Mouse (Mus musculus): ENCODE measurements around the gene Gpr183. TPM values are rescaled to one million over a fixed set of nuclear protein-coding genes. Genes with fewer than 3 reads are reported as not detected.

The Gpr183 gene
- polyA plus RNA-seq, 1 experiment from 2014 or later = 3.0 TPM

- H3K4me1 ChIP-seq (replicated peaks) = no peaks in the 10 kb centered on the region
- H3K9me3 ChIP-seq = no peaks in the 10 kb centered on the region
- no peak overlapping the region for H3K4me3 ChIP-seq (replicated peaks)
- H3K27me3 ChIP-seq = no peaks in the 10 kb centered on the region
- H3K4me2 ChIP-seq = no peak overlapping the region
- no peak overlapping the region for H3K9ac ChIP-seq (replicated peaks)
- 87% methylated on average over 12 of the region's 12 CpGs for WGBS
- ATAC-seq (ENCODE audit: insufficient number of reproducible peaks, insufficient read depth, low FRiP score, low TSS enrichment, low read depth) = no peak
- H3K27ac ChIP-seq = no peak overlapping the region
- peaks cover 8% of the 10 kb centered on the region for H3K36me3 ChIP-seq
Observed at GRCm38 (mm10) chr14:121929243-121929951, 35.6 kb downstream of the Gpr183 start.

- no peak overlapping the region for H3K4me2 ChIP-seq
- ATAC-seq (ENCODE audit: insufficient number of reproducible peaks, insufficient read depth, low FRiP score, low TSS enrichment, low read depth) = no peak
- no peaks in the 10 kb centered on the region for H3K27me3 ChIP-seq
- peaks cover 2% of the 10 kb centered on the region; the same call in 1 of the 2 replicates for H3K4me1 ChIP-seq (replicated peaks)
- no peaks in the 10 kb centered on the region for H3K9me3 ChIP-seq
- H3K27ac ChIP-seq = no peak overlapping the region
- no peak overlapping the region for H3K4me3 ChIP-seq (replicated peaks)
- no peaks in the 10 kb centered on the region for H3K36me3 ChIP-seq
- WGBS = 73% methylated on average over 8 of the region's 8 CpGs
- no peak overlapping the region for H3K9ac ChIP-seq (replicated peaks)
Observed at GRCm38 (mm10) chr14:121928375-121929137, 36.4 kb downstream of the Gpr183 start.

- no peaks in the 10 kb centered on the region for H3K36me3 ChIP-seq
- 95% methylated on average over 8 of the region's 8 CpGs for WGBS
- no peak overlapping the region for H3K9ac ChIP-seq (replicated peaks)
- H3K9me3 ChIP-seq = no peaks in the 10 kb centered on the region
- ATAC-seq (ENCODE audit: insufficient number of reproducible peaks, insufficient read depth, low FRiP score, low TSS enrichment, low read depth) = no peak
- peaks cover 5% of the 10 kb centered on the region; the same call in 1 of the 2 replicates for H3K4me1 ChIP-seq (replicated peaks)
- H3K27me3 ChIP-seq = no peaks in the 10 kb centered on the region
- H3K4me3 ChIP-seq (replicated peaks) = no peak overlapping the region
- H3K27ac ChIP-seq = no peak overlapping the region
- no peak overlapping the region for H3K4me2 ChIP-seq
Observed at GRCm38 (mm10) chr14:121927451-121927850, 37.5 kb downstream of the Gpr183 start.

DNA sequence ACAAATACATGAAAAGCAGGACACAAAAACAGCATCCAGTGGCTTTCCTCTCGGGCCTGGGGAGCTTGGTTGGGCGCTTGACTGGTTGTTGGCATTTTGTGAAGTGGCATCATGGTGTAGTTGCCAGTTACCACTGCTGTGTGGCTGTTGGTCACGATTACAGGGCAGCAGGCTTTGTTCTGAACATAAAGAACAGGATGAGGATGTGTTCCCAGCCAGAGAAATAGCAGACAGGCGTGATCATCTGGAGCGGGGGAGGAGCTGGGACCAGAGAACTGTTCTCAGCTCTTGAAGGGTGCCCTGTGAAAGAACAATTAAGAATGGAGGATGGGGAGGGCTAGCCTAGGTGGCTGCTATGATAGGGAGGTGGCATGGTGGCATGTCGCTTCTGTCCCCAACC is 38.1 kb downstream of the Gpr183 start:
- no peak overlapping the region for H3K4me2 ChIP-seq
- no peak for ATAC-seq (ENCODE audit: insufficient number of reproducible peaks, insufficient read depth, low FRiP score, low TSS enrichment, low read depth)
- WGBS = 85% methylated on average over 6 of the region's 6 CpGs

GRCm38 (mm10) chr14:121924876-121925275 is 40.1 kb downstream of the Gpr183 start:
- ATAC-seq (ENCODE audit: insufficient number of reproducible peaks, insufficient read depth, low FRiP score, low TSS enrichment, low read depth) = no peak
- Histone ChIP-seq H3K4me2 (no peak overlapping the region), H3K27ac (no peak overlapping the region), H3K4me3 (replicated peaks) (no peak overlapping the region), H3K9me3 (no peaks in the 10 kb centered on the region), H3K27me3 (no peaks in the 10 kb centered on the region), H3K36me3 (no peaks in the 10 kb centered on the region), H3K4me1 (replicated peaks) (peaks cover 10% of the 10 kb centered on the region; the same call in 1 of the 2 replicates), H3K9ac (replicated peaks) (no peak overlapping the region)
- 88% methylated on average over 6 of the region's 6 CpGs for WGBS

More for the DNA sequence above, 38.1 kb downstream of the Gpr183 start:
- Histone ChIP-seq H3K9me3 (no peaks in the 10 kb centered on the region), H3K4me1 (replicated peaks) (peaks cover 5% of the 10 kb centered on the region; the same call in 1 of the 2 replicates), H3K27me3 (no peaks in the 10 kb centered on the region), H3K4me3 (replicated peaks) (no peak overlapping the region), H3K27ac (no peak overlapping the region), H3K36me3 (no peaks in the 10 kb centered on the region), H3K9ac (replicated peaks) (no peak overlapping the region)

DNA sequence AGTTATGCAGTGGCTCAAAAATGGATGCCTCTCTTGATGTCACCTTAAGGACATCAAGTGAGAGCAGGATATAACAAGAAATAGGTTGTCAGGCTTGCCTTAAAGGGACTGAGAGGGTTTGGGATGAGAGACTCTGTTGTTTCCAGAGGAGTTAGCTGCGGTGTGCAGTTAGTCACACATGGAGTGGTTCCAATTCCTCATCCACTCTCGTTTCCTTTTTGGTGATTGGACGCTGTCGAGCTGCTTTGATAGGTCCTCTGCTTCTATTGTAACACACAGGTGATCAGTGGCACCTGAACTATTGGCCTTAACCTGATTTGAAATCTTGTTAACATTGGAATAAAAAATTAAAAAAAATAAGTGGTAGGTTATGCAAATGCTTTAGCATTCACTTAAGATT is 42.3 kb downstream of the Gpr183 start:
- Histone ChIP-seq H3K36me3 (peaks cover 8% of the 10 kb centered on the region; the same call in 1 of the 2 replicates), H3K4me2 (no peak overlapping the region), H3K27ac (no peak overlapping the region), H3K27me3 (no peaks in the 10 kb centered on the region), H3K9me3 (no peaks in the 10 kb centered on the region), H3K9ac (replicated peaks) (no peak overlapping the region), H3K4me3 (replicated peaks) (no peak overlapping the region), H3K4me1 (replicated peaks) (peaks cover 10% of the 10 kb centered on the region; the same call in 1 of the 2 replicates)
- no peak for ATAC-seq (ENCODE audit: insufficient number of reproducible peaks, insufficient read depth, low FRiP score, low TSS enrichment, low read depth)
- 86% methylated on average over 4 of the region's 4 CpGs for WGBS

GRCm38 (mm10) chr14:121922016-121922415 is 43.0 kb downstream of the Gpr183 start:
- ATAC-seq (ENCODE audit: insufficient number of reproducible peaks, insufficient read depth, low FRiP score, low TSS enrichment, low read depth) = no peak
- WGBS = 93% methylated on average over 4 of the region's 4 CpGs
- Histone ChIP-seq H3K9ac (replicated peaks) (no peak overlapping the region), H3K4me2 (no peak overlapping the region), H3K4me1 (replicated peaks) (peaks cover 10% of the 10 kb centered on the region; the same call in 1 of the 2 replicates), H3K4me3 (replicated peaks) (no peak overlapping the region), H3K36me3 (peaks cover 15% of the 10 kb centered on the region), H3K9me3 (no peaks in the 10 kb centered on the region), H3K27me3 (no peaks in the 10 kb centered on the region), H3K27ac (no peak overlapping the region)

- Histone ChIP-seq H3K36me3 (peaks cover 29% of the 10 kb centered on the region), H3K4me3 (replicated peaks) (no peak overlapping the region), H3K4me1 (replicated peaks) (peaks cover 10% of the 10 kb centered on the region; the same call in 1 of the 2 replicates), H3K9ac (replicated peaks) (no peak overlapping the region), H3K27ac (0 out of 2 replicates have a peak overlapping the region, but pooled peaks have one; percentile 8), H3K9me3 (no peaks in the 10 kb centered on the region), H3K27me3 (no peaks in the 10 kb centered on the region), H3K4me2 (no peak overlapping the region)
- ATAC-seq (ENCODE audit: insufficient number of reproducible peaks, insufficient read depth, low FRiP score, low TSS enrichment, low read depth) = no peak
- 81% methylated on average over 12 of the region's 12 CpGs for WGBS
Observed at GRCm38 (mm10) chr14:121920511-121921124, 44.4 kb downstream of the Gpr183 start.

GRCm38 (mm10) chr14:121919752-121920151 is 45.2 kb downstream of the Gpr183 start:
- 40% methylated on average over 3 of the region's 3 CpGs for WGBS
- Histone ChIP-seq H3K27ac (no peak overlapping the region), H3K27me3 (no peaks in the 10 kb centered on the region), H3K9me3 (no peaks in the 10 kb centered on the region), H3K36me3 (peaks cover 31% of the 10 kb centered on the region), H3K4me1 (replicated peaks) (peaks cover 10% of the 10 kb centered on the region; the same call in 1 of the 2 replicates), H3K4me3 (replicated peaks) (no peak overlapping the region), H3K9ac (replicated peaks) (no peak overlapping the region), H3K4me2 (no peak overlapping the region)
- no peak for ATAC-seq (ENCODE audit: insufficient number of reproducible peaks, insufficient read depth, low FRiP score, low TSS enrichment, low read depth)

DNA sequence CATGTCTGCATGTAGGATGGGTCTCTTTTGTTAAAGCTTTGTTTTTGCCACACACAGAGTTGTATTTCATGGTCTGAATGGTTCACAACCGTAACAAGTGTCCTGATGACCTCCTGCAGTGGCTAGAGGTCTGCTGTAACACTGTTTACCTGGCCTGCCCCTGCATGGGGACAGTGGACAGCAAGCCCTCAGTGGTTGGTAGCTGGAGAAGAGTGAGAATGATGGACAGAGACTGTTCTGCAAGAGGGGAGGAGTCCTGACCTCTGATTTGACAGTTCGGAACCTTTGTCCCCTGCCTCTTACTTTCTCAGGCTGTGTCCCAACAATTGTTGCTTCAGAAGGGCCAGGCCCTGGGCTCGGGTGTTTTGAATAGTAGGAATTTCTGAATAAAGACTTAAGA is 46.7 kb downstream of the Gpr183 start:
- Histone ChIP-seq H3K4me1 (replicated peaks) (0 out of 2 replicates have a peak, but pooled peaks cover 5% of the 10 kb centered on the region), H3K27ac (no peak overlapping the region), H3K27me3 (no peaks in the 10 kb centered on the region), H3K4me2 (no peak overlapping the region), H3K9ac (replicated peaks) (no peak overlapping the region), H3K4me3 (replicated peaks) (no peak overlapping the region), H3K36me3 (peaks cover 31% of the 10 kb centered on the region), H3K9me3 (no peaks in the 10 kb centered on the region)
- ATAC-seq (ENCODE audit: insufficient number of reproducible peaks, insufficient read depth, low FRiP score, low TSS enrichment, low read depth) = no peak
- 92% methylated on average over 3 of the region's 3 CpGs for WGBS

Data from limb, embryonic 12.5 days (tissue).